Mouse (Mus musculus): ENCODE measurements around the gene Cdk17.

Gene Cdk17

GRCm38 (mm10) chr10:93171182-93171855, 10.6 kb downstream of the Cdk17 start:
- no peak for DNase-seq (ENCODE audit: low spot score)

DNA sequence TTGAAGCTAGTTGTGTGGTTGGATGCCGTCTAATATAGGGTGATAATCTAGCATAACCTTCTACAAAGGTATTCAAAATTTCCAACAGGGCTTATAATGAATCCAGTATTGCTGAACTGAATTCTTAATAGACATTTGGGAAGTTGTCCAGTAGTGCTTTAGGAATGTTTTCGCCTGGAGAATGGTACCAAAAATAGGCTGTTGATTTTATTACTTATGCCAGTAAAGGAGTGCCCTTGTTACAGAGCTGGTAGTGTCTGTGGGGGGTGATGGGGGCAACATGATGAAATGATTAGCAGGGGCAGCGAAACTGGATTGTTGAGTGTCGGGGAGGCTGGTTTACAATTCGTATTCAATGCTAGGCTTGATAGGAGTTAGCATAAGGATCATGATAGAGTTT, 16.8 kb downstream of the Cdk17 start:
- no peak for DNase-seq (ENCODE audit: low spot score)

DNA sequence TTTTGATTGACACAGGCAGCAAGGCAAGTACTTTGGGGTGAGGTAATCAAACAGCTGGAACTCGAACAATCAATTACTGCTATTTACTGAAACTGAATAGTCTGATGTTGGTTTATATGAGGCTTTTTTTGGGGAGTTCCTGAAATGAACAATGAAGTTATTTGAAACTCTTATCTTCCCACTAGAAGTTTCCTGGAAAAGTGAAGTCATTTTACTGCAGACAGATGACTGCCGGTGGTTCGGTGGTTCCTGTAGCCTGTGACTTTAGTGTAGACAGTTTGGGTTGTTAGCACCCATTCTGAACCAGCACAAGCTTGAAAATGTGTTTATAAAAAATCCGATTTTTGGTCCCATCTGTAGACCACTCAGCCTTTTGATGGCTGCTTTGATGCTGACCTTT, 17.2 kb downstream of the Cdk17 start:
- no peak for DNase-seq (ENCODE audit: low spot score)

- no peak for DNase-seq (ENCODE audit: low spot score)
These were observed 18.0 kb downstream of the Cdk17 start for GRCm38 (mm10) chr10:93178662-93179061.

- no peak for DNase-seq (ENCODE audit: low spot score)
These were observed 19.2 kb downstream of the Cdk17 start for GRCm38 (mm10) chr10:93179669-93180460.

DNA sequence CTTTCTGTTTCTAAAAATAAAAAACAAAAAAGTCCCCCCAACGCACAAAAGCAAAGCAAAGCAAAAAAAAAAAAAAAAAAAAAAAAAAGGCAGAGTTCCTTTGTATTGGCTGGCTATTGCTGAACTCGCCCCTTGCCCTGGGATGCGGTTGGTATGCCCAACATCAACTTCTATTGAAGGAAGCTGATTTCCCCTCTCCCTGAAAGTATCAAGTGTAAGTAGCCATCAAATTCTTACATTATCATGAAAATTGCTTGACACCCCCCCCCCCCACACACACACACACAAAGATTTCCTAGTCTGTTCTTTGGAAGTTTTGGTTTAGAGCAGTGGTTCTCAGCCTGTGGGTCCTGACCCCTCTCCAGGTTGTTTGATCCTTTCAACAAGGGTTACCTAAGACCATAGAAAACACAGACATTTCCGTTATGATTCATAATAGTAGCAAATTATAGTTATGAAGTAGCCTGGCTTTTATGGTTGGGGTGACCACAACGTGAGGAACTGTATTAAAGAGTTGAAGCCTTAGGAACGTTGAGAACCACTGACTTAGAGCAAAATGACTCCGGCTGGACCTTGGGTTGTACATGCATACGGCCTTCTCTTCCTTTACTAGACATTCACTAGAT, 23.8 kb downstream of the Cdk17 start:
- DNase-seq (ENCODE audit: low spot score) = no peak

GRCm38 (mm10) chr10:93188440-93188999, 27.8 kb downstream of the Cdk17 start:
- peak; percentile 45 for DNase-seq (ENCODE audit: low spot score)

GRCm38 (mm10) chr10:93190475-93191262, 30.0 kb downstream of the Cdk17 start:
- no peak for DNase-seq (ENCODE audit: low spot score)

DNA sequence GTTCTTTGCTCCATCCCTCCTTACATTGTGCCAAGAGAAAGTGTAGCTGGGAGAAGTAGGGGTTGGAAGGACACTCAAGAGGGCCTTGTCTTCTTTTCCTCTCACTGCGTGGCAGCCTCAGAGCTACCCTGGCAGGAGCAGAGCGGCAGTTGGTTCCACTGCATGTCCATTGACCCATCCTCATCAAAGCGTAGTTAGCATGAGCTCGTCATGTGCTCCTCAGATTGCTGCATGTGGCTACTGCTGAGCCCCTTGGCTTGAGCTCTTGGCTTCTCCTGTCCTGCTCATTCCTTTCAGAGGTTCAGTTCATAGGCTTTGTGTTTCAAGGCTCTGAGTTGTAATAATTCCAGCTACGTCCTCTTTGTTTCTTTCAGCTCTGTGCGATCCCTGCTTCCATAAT, 36.4 kb downstream of the Cdk17 start:
- DNase-seq (ENCODE audit: low spot score) = no peak

DNA sequence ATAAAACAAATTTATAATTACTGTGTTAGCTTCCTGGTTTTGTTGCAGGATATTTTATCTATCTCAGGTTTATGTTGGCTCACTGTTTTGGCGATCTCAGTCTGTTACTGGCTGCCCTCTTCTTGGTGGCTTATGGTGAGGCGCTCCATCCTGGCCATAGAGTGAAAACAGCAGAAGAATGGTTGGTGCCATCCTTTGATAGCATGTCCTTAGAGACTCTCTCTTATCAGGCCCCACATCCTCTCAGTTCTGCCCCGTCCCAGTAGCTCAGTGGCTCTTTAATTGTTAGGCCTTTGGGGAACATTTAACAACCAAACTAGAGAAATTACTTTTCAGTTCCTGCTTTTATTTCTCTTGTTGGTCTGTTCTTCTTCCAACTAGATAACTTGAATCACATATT, 38.3 kb downstream of the Cdk17 start:
- DNase-seq (ENCODE audit: low spot score) = no peak

GRCm38 (mm10) chr10:93201846-93202458, 41.3 kb downstream of the Cdk17 start:
- DNase-seq (ENCODE audit: low spot score) = no peak

GRCm38 (mm10) chr10:93205287-93205956, 44.7 kb downstream of the Cdk17 start:
- no peak for DNase-seq (ENCODE audit: low spot score)

- DNase-seq (ENCODE audit: low spot score) = no peak
These were observed 46.5 kb downstream of the Cdk17 start for GRCm38 (mm10) chr10:93207176-93207575.

DNA sequence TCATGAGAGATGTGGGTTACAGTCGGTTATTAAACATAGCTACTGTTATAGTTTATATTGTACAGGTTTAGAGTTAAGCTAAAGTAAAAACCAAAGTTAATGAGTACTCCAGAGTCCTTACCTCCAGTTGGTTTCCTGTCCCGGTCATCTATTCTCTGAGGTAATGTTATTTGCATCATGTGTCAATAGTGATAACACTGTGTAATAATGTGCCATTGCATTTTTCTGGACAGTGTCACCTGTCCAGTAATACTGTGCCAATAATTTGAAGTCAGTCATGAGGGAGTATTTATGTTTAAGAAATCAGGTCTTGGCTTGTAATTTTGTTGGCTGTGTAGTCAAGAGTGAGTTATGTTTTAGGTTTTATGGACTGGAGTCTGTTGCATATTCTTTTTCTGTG, 52.0 kb downstream of the Cdk17 start:
- no peak for DNase-seq (ENCODE audit: low spot score)

DNA sequence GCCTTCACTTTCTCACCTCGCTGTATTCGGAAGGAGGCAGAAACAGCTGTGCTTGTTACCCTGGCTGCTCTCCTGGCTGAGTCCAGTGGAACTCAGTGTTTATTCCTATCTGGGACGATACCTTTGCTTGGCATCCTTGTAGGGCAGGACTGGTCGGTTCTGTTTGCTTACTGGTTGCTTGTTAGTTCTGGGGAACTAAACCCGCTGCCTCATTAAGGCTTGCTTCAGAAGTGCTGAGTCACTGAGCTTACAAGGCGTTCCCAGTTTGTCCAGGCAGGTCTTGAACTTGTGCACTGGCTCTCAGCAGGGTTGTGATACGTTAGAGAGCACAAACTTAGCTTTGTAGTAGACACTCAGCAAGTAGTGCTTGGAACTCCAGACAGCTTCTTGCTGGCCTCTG, 52.7 kb downstream of the Cdk17 start:
- DNase-seq (ENCODE audit: low spot score) = no peak

DNA sequence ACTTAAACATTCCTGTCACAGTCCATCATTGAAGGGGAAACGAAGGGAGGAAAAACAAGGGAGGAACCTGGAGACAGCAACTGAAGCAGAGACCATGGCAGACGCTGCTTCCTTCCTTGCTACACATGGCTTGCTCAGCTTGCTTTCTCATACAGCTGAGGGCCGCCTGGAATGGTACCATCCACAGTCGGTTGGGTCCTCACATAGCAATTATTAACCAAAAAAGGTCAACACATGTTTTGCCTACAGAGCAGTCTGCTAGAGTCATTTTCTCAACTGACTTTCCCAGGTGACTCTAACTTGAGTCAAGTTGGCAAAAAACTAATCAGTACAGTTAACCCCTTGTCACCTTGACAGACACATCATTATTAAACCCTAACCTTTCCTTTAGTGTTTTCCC, 53.6 kb downstream of the Cdk17 start:
- DNase-seq (ENCODE audit: low spot score) = no peak

- DNase-seq (ENCODE audit: low spot score) = no peak
These were observed 54.5 kb downstream of the Cdk17 start for GRCm38 (mm10) chr10:93215051-93215763.

DNA sequence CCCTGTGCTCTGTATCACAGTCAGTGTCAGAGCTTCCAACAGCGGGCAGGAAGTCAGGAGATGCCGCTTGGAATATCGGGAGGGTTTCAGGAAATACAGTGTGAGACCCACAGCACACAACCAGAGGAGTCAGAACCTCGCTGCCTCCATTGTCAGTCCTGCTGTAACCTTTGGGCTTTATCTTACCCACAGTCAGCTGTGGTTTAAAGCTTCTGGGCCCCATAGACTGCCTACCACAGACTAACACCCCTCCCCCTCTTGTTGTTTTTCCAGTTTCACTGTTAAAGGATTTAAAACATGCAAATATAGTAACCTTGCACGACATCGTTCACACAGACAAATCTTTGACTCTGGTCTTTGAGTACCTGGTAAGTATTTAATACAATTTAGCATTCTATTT, 65.1 kb downstream of the Cdk17 start:
- DNase-seq (ENCODE audit: low spot score) = no peak

DNA sequence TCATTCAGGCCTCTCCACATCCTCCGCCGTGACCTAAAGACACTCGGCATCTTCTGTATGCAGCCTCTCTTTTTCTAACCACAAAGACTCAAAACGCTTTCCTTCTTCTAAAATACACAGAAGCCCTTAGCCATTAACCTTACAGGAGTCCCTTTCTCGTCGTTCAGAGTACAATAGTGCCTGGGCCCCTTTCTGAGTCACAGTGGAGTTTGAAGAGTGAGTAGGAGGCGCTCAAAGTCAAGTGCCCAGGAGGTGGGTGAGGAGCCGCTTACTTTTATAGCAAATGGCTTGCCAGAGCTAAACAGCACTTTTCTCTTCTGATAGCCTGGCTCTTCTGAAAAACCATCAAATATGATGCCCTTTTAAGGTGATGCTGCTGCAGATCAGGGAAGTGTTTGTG, 67.2 kb downstream of the Cdk17 start:
- no peak for DNase-seq (ENCODE audit: low spot score)

GRCm38 (mm10) chr10:93228401-93229007, 67.8 kb downstream of the Cdk17 start:
- DNase-seq (ENCODE audit: low spot score) = no peak
